Mouse (Mus musculus) lung, embryonic 16.5 days (tissue): ENCODE data around the gene Mcur1. TPM values are rescaled to one million over a fixed set of nuclear protein-coding genes. Genes with fewer than 3 reads are reported as not detected.
A peak's percentile ranks its signal among the peaks of the same experiment; 100 is the strongest.

ENCODE experiments used
- ATAC-seq: fragments of 200-750 bp; cut with Nextera tagmentation; 2 replicates; pipeline ENCODE4 v1.8.0; 2017; ENCODE audit warnings: low read depth, mild to moderate bottlenecking, moderate library complexity
- H3K27ac ChIP-seq: fragments of 300-500 bp; sonication (generic); 2 replicates; pipeline ENCODE4 v1.5.1; 2014; ENCODE audit warnings: mild to moderate bottlenecking, control low read depth, low read length
- H3K27me3 ChIP-seq: fragments of 300-500 bp; sonication (generic); 2 replicates; pipeline ENCODE4 v1.6.1; 2014; ENCODE audit warnings: low read depth, low read length, mixed read lengths; ENCODE audit not compliant: control insufficient read depth, insufficient read depth
- H3K36me3 ChIP-seq: fragments of 300-500 bp; sonication (generic); 2 replicates; pipeline ENCODE4 v1.6.1; 2014; ENCODE audit warnings: low read length; ENCODE audit not compliant: control insufficient read depth, insufficient read depth
- H3K4me1 ChIP-seq: fragments of 300-500 bp; sonication (generic); replicated peaks from 2 replicates; pipeline ENCODE4 v1.6.1; 2014; ENCODE audit warnings: low read length, mixed read lengths; ENCODE audit not compliant: control insufficient read depth, insufficient read depth
- H3K4me2 ChIP-seq: fragments of 300-500 bp; sonication (generic); 2 replicates; pipeline ENCODE4 v1.6.1; 2014; ENCODE audit warnings: low read depth, low read length, control low read depth
- H3K4me3 ChIP-seq: fragments of 300-500 bp; sonication (generic); 2 replicates; pipeline ENCODE4 v1.5.1; 2014; ENCODE audit warnings: mild to moderate bottlenecking, low read length, control low read depth
- H3K9ac ChIP-seq: fragments of 300-500 bp; sonication (generic); 2 replicates; pipeline ENCODE4 v1.6.1; 2014; ENCODE audit warnings: low read length, control low read depth
- H3K9me3 ChIP-seq: fragments of 300-500 bp; sonication (generic); 2 replicates; pipeline ENCODE4 v1.6.1; 2016; ENCODE audit warnings: low read length; ENCODE audit not compliant: control insufficient read depth
- WGBS: fragments of 180-500 bp; shearing (Covaris S2); extraction: QIAGEN DNeasy Blood & Tissue Kit; methylation state at CpG from one replicate; pipeline ENCODE4 v1.1.7; 2014; 5-methylcytosine and 5-hydroxymethylcytosine counted together
- polyA plus RNA-seq: library from polyadenylated mRNA; unstranded; fragments of >200 nt; fragmentation: Nextera tagmentation; extraction: Ambion mirVana; gene quantifications from 2 replicates; pipeline ENCODE4 v1.2.1, GENCODE M21; 2015

Mcur1 gene
- polyA plus RNA-seq, 1 experiment from 2014 or later: 16.4 TPM

DNA sequence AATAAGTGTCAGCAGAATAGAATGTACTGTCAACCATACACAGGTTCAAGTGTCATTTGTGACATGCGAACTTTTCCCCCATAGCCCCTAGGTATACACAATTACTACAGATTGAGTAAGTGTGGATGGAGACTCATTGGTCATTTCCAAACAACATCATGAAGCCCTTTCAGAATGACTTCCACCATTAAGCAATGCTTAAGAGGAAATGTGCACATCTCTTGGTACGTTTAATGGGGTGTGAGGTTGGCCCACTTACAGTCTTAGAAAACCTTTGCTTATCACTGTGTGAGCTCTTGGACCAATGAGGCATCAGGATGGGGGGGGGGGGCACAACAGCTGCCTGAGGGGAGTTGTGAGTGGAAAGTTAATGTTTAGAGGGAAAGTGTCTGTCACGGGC lies 54.2 kb downstream of the Mcur1 start:
- WGBS: 62% methylated on average over 3 of the region's 3 CpGs
- Histone ChIP-seq H3K4me1 (peaks cover 8% of the 10 kb centered on the region), H3K27me3 (no peaks in the 10 kb centered on the region), H3K27ac (no peak overlapping the region), H3K9me3 (no peaks in the 10 kb centered on the region), H3K4me3 (no peak overlapping the region), H3K36me3 (no peaks in the 10 kb centered on the region), H3K9ac (no peak overlapping the region), H3K4me2 (no peak overlapping the region)
- no peak for ATAC-seq

DNA sequence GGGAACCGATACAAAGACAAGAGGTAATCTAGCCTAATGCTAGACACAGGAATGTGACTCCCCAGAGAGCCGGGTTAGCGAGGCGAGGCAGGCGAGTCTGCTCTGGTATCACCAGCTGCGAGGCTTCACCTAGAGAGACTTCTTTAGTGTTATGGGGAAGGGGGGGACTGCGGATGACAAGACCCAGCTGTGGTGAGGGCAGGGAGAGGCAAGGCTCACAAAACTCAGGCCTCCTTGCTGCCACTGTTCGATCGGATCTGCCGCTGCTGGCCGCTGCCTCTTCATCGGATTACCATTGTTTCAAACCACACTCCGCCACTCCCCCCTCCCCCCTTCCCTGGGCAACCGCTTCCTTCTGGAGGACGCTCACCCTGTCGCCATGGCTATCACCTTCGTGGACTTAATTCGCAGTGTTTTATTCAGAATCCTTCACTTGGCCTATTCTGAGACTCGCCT lies 56.6 kb downstream of the Mcur1 start:
- Histone ChIP-seq H3K9me3 (0 out of 2 replicates have a peak, but pooled peaks cover 3% of the 10 kb centered on the region), H3K9ac (peak overlapping the region; percentile 66), H3K4me1 (peaks cover 12% of the 10 kb centered on the region), H3K36me3 (no peaks in the 10 kb centered on the region), H3K27me3 (no peaks in the 10 kb centered on the region), H3K4me3 (peak overlapping the region; percentile 38), H3K27ac (peak overlapping the region; percentile 76), H3K4me2 (peak overlapping the region; percentile 64)
- WGBS: 1% methylated on average over 19 of the region's 19 CpGs
- peak; percentile 94 for ATAC-seq

DNA sequence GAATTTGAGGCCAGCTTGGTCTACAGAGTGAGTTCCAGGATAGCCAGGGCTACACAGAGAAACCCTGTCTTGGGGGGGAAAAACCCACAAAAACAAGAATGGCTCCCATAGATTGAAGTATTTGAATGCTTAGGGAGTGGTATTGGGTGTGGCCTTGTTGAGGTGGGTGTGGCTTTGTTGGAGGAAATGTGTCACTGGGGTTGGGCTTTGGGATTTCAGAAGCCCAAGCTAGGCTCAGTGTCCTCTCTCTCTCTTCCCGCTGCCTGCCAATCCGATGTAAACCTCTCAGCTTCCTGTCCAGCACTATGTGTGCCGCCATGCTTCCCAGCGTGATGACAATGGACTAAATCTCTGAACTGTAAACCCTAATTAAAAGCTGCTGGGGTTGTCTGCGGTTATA lies 58.4 kb downstream of the Mcur1 start:
- Histone ChIP-seq H3K4me2 (no peak overlapping the region), H3K4me3 (no peak overlapping the region), H3K4me1 (peaks cover 12% of the 10 kb centered on the region), H3K27me3 (no peaks in the 10 kb centered on the region), H3K9ac (no peak overlapping the region), H3K9me3 (peaks cover 7% of the 10 kb centered on the region; the same call in 1 of the 2 replicates), H3K36me3 (no peaks in the 10 kb centered on the region), H3K27ac (no peak overlapping the region)
- 81% methylated on average over 5 of the region's 5 CpGs for WGBS
- ATAC-seq: no peak

DNA sequence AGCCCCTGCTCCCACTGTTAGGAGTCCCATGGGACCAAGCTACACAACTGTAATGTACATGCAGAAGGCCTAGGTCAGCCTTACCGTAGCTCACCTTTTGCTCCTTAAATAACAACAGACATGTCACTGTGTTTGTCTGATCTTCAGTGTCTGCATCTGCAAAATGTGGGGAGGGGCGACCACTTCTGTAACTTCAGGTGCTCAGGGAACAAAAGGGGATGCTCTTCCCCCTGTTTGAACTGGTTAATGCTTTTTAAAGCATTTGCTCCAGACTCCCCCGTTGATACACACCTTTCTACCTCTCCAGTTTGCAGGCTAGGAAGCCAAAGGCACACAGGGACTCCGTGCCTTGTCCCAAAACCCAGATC lies 59.5 kb downstream of the Mcur1 start:
- no peak overlapping the region for H3K4me2 ChIP-seq
- no peaks in the 10 kb centered on the region for H3K27me3 ChIP-seq
- no peak for ATAC-seq
- H3K4me1 ChIP-seq: peaks cover 12% of the 10 kb centered on the region
- no peak overlapping the region for H3K9ac ChIP-seq
- H3K27ac ChIP-seq: no peak overlapping the region
- H3K9me3 ChIP-seq: peaks cover 7% of the 10 kb centered on the region; the same call in 1 of the 2 replicates
- WGBS: 90% methylated on average over 4 of the region's 4 CpGs
- H3K36me3 ChIP-seq: no peaks in the 10 kb centered on the region
- no peak overlapping the region for H3K4me3 ChIP-seq

GRCm38 (mm10) chr13:43499731-43500482 lies 60.1 kb downstream of the Mcur1 start:
- Histone ChIP-seq H3K9me3 (peaks cover 7% of the 10 kb centered on the region; the same call in 1 of the 2 replicates), H3K4me2 (no peak overlapping the region), H3K27ac (no peak overlapping the region), H3K27me3 (no peaks in the 10 kb centered on the region), H3K36me3 (no peaks in the 10 kb centered on the region), H3K4me1 (peaks cover 12% of the 10 kb centered on the region), H3K4me3 (no peak overlapping the region), H3K9ac (no peak overlapping the region)
- ATAC-seq: no peak
- WGBS: 57% methylated on average over 7 of the region's 7 CpGs

GRCm38 (mm10) chr13:43498849-43499248 lies 61.1 kb downstream of the Mcur1 start:
- Histone ChIP-seq H3K27me3 (no peaks in the 10 kb centered on the region), H3K4me2 (no peak overlapping the region), H3K4me1 (peaks cover 10% of the 10 kb centered on the region), H3K9me3 (peaks cover 7% of the 10 kb centered on the region; the same call in 1 of the 2 replicates), H3K4me3 (no peak overlapping the region), H3K36me3 (no peaks in the 10 kb centered on the region), H3K27ac (no peak overlapping the region), H3K9ac (no peak overlapping the region)
- peak; percentile 16; the same call in 1 of the 2 replicates for ATAC-seq
- WGBS: 38% methylated on average over 14 of the region's 14 CpGs

GRCm38 (mm10) chr13:43497769-43498168 lies 62.2 kb downstream of the Mcur1 start:
- Histone ChIP-seq H3K9me3 (peaks cover 7% of the 10 kb centered on the region; the same call in 1 of the 2 replicates), H3K27ac (no peak overlapping the region), H3K27me3 (no peaks in the 10 kb centered on the region), H3K4me3 (no peak overlapping the region), H3K36me3 (no peaks in the 10 kb centered on the region), H3K4me1 (peaks cover 10% of the 10 kb centered on the region), H3K4me2 (no peak overlapping the region), H3K9ac (no peak overlapping the region)
- no peak for ATAC-seq
- 90% methylated on average over 3 of the region's 3 CpGs for WGBS

- Histone ChIP-seq H3K9me3 (peaks cover 7% of the 10 kb centered on the region; the same call in 1 of the 2 replicates), H3K4me2 (no peak overlapping the region), H3K27ac (no peak overlapping the region), H3K4me3 (no peak overlapping the region), H3K9ac (no peak overlapping the region), H3K36me3 (no peaks in the 10 kb centered on the region), H3K4me1 (peaks cover 15% of the 10 kb centered on the region), H3K27me3 (no peaks in the 10 kb centered on the region)
- ATAC-seq: no peak
- WGBS: 15% methylated on average over 2 of the region's 2 CpGs
Measured at GRCm38 (mm10) chr13:43496660-43497059, 63.3 kb downstream of the Mcur1 start.

- H3K36me3 ChIP-seq: no peaks in the 10 kb centered on the region
- peaks cover 7% of the 10 kb centered on the region; the same call in 1 of the 2 replicates for H3K9me3 ChIP-seq
- WGBS: 89% methylated on average over 7 of the region's 7 CpGs
- H3K27me3 ChIP-seq: no peaks in the 10 kb centered on the region
- H3K4me3 ChIP-seq: no peak overlapping the region
- H3K27ac ChIP-seq: no peak overlapping the region
- H3K9ac ChIP-seq: no peak overlapping the region
- H3K4me1 ChIP-seq: peaks cover 15% of the 10 kb centered on the region
- H3K4me2 ChIP-seq: no peak overlapping the region
- ATAC-seq: no peak
Measured at GRCm38 (mm10) chr13:43495645-43496044, 64.3 kb downstream of the Mcur1 start.
